Mouse (Mus musculus) heart, postnatal 25 days (tissue): ENCODE results near the gene Armc12. TPM values are rescaled to one million over a fixed set of nuclear protein-coding genes. Genes with fewer than 3 reads are reported as not detected.

ENCODE experiments used
- DNase-seq: peaks from one replicate; pipeline ENCODE4 v3.0.0; 2022; ENCODE audit warnings: low spot score
- intact Hi-C: fragments of 180-260 bp; cut with DNase I; formaldehyde crosslinking; loops from one replicate; pipeline ENCODE4 v1.15.1; 2025
- microRNA-seq: library from miRNA; unstranded; fragments of <30 nt; microRNA quantifications from one replicate; pipeline ENCODE4 v1.2.0, GENCODE M21; 2022
- total RNA-seq, 2 experiments: library from RNA; stranded (reverse); gene quantifications; 2 replicates each; pipeline ENCODE4 v1.2.3; 2021

Gene Armc12
- total RNA-seq, 2 experiments from 2014 or later, result not detected

- intact Hi-C loops, result no loop called here
Observed at GRCm38 (mm10) chr17:28571868-28572267, 41.3 kb downstream of the Armc12 start.

GRCm38 (mm10) chr17:28572521-28572920 lies 41.9 kb downstream of the Armc12 start:
- no peak for DNase-seq
- intact Hi-C loops, result no loop called here

More at GRCm38 (mm10) chr17:28571868-28572267, 41.3 kb downstream of the Armc12 start:
- no peak for DNase-seq

GRCm38 (mm10) chr17:28572941-28573340 lies 42.3 kb downstream of the Armc12 start:
- no peak for DNase-seq
- intact Hi-C loops, result no loop called here

- no peak for DNase-seq
- intact Hi-C loops, result no loop called here
Observed at GRCm38 (mm10) chr17:28575244-28576125, 44.9 kb downstream of the Armc12 start, which contains the start of gene Lhfpl5. Gene Lhfpl5 (plus strand): TSS chr17:28575641.

GRCm38 (mm10) chr17:28580396-28580795 lies 49.8 kb downstream of the Armc12 start:
- intact Hi-C loops, result no loop called here
- no peak for DNase-seq

- intact Hi-C loops, result no loop called here
- DNase-seq, result no peak
Observed at GRCm38 (mm10) chr17:28581056-28581455, 50.5 kb downstream of the Armc12 start.

- no peak for DNase-seq
- intact Hi-C loops, result no loop called here
Observed at GRCm38 (mm10) chr17:28586509-28586908, 55.9 kb downstream of the Armc12 start.

GRCm38 (mm10) chr17:28588591-28588990 lies 58.0 kb downstream of the Armc12 start:
- intact Hi-C loops, result no loop called here
- no peak for DNase-seq

Small RNA genes within 50 kb of the gene (microRNA-seq; reads per million reads assigned to microRNA genes)
- gene Gm25195 (not detected), gene Mir6969 (not detected)

Other genes starting within 250 kb of the Armc12 start
- 10 to 100 TPM; 10.5 to 11.1 TPM for gene Fance, start 217.3 kb upstream of the Armc12 start, total RNA-seq
- gene Rpl10a, start 202.3 kb upstream of the Armc12 start, total RNA-seq, result 100 to 1,000 TPM; 359 to 375 TPM
- 10 to 100 TPM; 12.2 to 14.4 TPM for gene Tead3, start 180.0 kb upstream of the Armc12 start, total RNA-seq
- under 1 TPM in 1 of 2 experiments, not detected in 1; 0.34 TPM for gene Tulp1, start 165.6 kb upstream of the Armc12 start, total RNA-seq
- 10 to 100 TPM; 33.0 to 41.0 TPM for gene Fkbp5, start 13.3 kb upstream of the Armc12 start, total RNA-seq
- gene Clpsl2, start 18.6 kb downstream of the Armc12 start, total RNA-seq, result not detected
- gene Clps, start 30.0 kb downstream of the Armc12 start, total RNA-seq, result not detected
- not detected for gene Lhfpl5, start 44.8 kb downstream of the Armc12 start, total RNA-seq
- gene Srpk1, start 91.9 kb downstream of the Armc12 start, total RNA-seq, result 10 to 100 TPM; 32.6 to 35.5 TPM
- gene Slc26a8, start 159.4 kb downstream of the Armc12 start, total RNA-seq, result under 1 TPM; 0.16 to 0.78 TPM
- 10 to 100 TPM; 55.0 to 55.8 TPM for gene Mapk14, start 160.5 kb downstream of the Armc12 start, total RNA-seq
- gene AC170998.1, start 195.3 kb downstream of the Armc12 start, total RNA-seq, result under 1 TPM in 1 of 2 experiments, not detected in 1; 0.88 TPM
- under 1 TPM; 0.17 to 0.18 TPM for gene Mapk13, start 238.5 kb downstream of the Armc12 start, total RNA-seq